Mouse (Mus musculus): ENCODE measurements at regions not wholly inside any gene's neighbourhood (a gene's known extent, or its start where the extent isn't known, plus 50 kb on each side); places are given as distances from the start of the nearest gene placed in this dataset.

GRCm38 (mm10) chr8:11145251-11145650, 137.0 kb upstream of the Irs2 start:
- no peak for ATAC-seq (ENCODE audit: low TSS enrichment)

DNA sequence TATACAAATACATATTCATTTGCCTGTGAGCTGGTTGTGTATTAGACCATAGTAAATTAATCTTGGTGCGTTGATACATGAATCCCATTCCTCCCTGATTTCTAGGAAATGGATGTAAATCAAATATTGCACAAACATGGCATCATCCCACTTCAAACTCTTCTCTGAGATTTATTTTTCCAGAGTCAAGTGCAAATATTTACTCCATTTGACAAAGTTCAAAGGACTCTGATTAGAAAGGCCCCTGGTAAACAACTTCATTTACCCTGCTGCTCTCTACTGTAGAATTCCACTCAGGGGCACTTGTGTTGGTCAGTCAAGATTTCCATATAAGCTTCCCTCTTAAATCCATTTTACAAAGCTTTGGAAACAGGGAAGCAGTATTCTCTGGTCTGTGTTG, 132.3 kb upstream of the Irs2 start:
- ATAC-seq (ENCODE audit: low TSS enrichment) = no peak

- ATAC-seq (ENCODE audit: low TSS enrichment) = no peak
These were observed 131.0 kb upstream of the Irs2 start for GRCm38 (mm10) chr8:11139294-11139693.

DNA sequence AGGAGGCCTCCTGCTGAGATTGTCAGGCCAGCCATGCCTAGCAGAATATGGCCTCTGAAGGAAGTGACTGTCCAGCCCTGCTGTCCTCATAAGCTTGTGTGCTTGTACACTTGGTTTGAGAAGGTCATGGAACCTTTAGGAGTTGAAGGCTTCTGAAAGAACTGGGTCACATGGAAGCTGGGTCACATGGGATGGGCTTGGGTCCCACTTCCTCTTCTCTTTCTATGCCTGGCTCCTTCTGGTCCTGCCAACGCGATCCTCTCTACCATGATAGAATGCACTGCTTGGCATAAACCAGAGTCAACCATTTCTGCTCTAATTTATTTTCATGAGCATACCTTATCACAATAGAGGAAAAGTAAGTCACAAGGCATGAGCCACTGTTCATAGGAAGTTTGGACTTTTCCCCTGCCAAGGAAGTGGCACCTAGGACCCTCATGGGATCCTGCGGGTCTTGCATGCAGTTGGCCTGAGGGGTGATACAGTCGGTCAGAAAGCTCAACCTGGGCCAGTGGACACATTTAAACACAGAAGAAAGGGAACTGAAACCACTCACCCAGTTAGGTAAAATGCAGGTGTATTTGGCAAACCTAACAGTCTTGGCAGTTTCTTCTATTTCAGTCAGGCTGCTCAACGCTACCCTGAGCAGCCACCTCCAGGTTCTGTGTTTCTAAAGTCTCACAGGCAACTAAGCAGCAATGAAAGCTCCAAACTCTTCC, 130.2 kb upstream of the Irs2 start:
- ATAC-seq (ENCODE audit: low TSS enrichment) = no peak

- no peak for ATAC-seq (ENCODE audit: low TSS enrichment)
These were observed 128.3 kb upstream of the Irs2 start for GRCm38 (mm10) chr8:11136566-11136965.

- ATAC-seq (ENCODE audit: low TSS enrichment) = no peak
These were observed 126.9 kb upstream of the Irs2 start for GRCm38 (mm10) chr8:11135135-11135534.

GRCm38 (mm10) chr8:11134562-11134961, 126.3 kb upstream of the Irs2 start:
- no peak for ATAC-seq (ENCODE audit: low TSS enrichment)

DNA sequence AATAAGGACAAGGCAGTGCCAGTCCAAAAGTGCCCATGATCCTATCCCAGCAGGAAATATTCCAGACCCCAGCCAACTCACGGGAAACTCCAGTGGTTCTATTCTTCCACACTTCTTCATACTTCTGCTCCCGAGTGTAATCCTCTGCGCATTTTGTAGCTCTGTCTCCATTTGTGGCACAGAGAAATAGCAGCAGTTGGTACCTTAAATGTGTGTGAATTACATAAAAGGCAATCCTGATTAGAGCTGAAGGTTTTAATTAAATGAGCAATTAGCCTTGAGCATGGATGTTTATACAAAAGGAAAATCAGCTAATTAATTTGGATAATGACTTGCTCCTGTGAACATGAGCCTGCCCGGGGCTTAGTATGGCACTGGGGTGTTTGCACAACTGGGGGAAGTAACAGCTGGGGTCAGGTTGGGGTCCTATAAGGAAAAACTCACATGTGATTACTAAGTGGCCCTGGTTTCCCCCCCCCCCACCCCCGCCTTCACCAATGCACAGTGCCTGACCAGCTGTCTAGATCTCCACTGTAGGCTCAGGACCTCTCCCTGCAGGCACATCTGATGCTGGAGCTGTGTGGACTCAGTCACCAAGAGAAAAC, 110.9 kb upstream of the Irs2 start:
- no peak for ATAC-seq (ENCODE audit: low TSS enrichment)

- no peak for ATAC-seq (ENCODE audit: low TSS enrichment)
These were observed 108.3 kb upstream of the Irs2 start for GRCm38 (mm10) chr8:11116534-11116933.

- no peak for ATAC-seq (ENCODE audit: low TSS enrichment)
These were observed 107.0 kb upstream of the Irs2 start for GRCm38 (mm10) chr8:11115210-11115609.

- ATAC-seq (ENCODE audit: low TSS enrichment) = peak; percentile 72
These were observed 106.3 kb upstream of the Irs2 start for GRCm38 (mm10) chr8:11114531-11114930.

DNA sequence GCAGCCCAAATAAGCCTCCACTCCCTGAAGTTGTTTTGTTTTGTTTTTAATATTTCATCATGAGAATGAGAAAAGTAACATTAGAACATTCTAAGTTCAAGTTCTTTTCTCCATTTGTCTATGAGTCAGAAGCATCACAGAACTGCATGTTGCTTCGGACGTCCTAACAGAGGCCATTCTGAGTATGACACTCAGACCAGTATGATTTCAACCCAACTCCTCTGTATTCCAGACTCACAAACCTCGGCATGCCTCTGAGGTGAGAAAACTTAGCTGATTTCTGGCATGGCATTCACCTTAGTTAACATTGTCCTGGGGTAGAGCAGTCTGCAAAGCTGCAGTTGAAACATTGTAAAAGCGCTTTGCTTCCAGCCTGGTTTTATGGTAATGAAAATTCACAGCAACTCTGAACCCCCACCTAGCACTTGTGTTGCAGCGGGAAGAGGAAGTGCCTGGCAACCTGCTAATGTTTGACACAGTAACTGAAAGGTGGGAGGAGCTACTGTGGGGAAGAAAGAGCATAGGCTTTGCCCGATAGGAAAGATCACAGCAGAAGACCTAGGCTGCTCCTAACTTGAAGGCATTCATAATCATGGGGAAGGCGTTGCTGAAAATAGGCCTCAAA, 104.8 kb upstream of the Irs2 start:
- no peak for ATAC-seq (ENCODE audit: low TSS enrichment)

- ATAC-seq (ENCODE audit: low TSS enrichment) = no peak
These were observed 103.7 kb upstream of the Irs2 start for GRCm38 (mm10) chr8:11111987-11112386.

DNA sequence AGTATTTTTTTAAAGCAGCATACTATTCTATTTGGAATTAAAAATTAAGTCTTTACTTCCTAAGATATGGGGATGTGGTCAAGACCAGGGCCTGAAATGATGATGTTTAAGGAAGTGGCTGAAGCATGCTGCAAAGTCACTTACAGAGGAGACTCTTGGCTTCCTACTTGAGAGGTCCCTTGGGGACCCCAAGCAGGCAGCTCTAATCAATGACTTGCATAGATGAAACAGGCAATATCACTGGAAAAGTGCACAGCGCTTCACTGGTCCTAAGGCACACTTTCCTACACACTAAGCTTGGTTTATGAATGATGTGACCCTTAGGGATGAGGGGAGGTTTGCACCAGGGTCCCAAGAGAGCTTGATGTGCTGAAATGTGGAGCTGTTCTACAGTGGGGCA, 99.2 kb upstream of the Irs2 start:
- ATAC-seq (ENCODE audit: low TSS enrichment) = no peak

DNA sequence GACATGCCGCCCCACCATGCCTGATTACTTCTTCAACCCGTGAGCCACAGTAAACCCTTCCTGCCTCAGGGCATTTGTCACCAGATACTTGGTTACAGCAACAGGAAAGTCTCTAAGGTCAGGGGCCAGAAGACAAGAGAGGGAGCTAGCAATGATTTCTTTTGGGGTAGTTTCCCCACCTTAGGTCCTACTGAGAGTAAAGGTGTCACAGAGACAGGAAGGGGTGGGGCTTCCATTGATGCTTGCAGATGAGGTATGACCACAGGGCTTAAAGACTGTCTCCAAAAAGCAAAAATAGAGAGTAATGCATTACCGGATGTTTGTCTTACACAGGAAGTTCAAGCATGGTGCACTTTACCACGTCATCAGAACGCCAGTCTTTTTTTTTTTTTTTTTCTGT, 98.8 kb upstream of the Irs2 start:
- ATAC-seq (ENCODE audit: low TSS enrichment) = no peak

DNA sequence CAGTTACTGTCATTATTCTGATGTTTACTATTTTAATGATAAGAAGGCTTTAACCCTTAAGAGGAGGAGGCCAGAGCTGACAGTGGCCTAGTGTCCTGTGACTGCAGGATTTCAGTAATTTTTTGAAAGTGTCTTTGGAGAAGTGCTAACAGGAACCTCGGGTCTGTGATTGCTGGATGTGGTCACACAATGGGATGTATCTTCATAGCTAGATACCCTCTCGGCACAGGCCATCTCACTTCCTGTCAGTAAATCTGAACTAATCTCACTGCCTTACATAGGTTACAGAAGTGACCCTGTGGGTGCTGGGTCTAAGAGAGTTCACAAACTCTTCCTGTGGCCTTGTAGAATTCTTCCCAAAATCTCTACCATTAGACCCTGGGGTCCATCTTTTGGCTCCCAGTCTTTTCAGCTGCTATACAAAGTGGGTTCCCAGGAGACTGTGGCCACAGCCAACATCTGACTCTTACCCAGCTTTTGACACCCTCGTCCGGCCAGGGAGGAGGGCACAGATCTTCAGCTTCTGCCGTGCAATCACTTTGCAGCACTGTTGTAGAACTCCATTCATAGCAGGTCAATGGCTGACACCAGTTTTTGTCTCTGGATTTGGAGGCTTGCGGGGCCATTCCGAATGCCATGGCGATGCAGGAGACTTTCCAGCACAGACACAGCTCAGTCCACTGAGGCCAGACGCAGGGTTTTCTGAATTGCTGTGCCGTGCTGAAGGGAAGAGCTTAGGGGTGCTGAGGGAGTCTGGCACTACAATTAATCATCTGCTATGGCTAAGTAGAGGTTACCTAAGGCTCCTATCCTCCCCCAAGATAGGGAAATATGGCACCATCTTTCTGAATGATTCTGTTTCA, 95.7 kb upstream of the Irs2 start:
- ATAC-seq (ENCODE audit: low TSS enrichment) = no peak

DNA sequence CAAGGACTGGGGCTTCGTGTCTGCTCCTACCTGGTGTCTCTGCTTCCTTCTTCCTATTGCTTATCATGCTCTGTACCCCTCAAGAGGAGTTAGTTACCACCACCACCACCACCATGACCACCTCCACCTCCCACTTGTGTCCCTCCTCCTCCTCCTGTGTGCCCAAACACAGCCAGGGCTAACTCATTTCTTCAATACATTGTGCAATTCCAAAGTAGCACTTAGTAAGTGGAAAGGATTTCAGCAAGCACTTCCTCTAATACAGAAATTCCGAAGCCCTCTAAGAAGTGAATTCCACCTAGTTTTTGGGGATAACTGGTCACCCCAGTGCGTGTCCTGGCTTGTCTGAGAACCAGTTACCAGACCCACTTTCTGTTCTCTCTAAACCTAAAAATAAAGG, 92.1 kb upstream of the Irs2 start:
- ATAC-seq (ENCODE audit: low TSS enrichment) = no peak

- ATAC-seq (ENCODE audit: low TSS enrichment) = no peak
These were observed 91.3 kb upstream of the Irs2 start for GRCm38 (mm10) chr8:11099591-11099855.

DNA sequence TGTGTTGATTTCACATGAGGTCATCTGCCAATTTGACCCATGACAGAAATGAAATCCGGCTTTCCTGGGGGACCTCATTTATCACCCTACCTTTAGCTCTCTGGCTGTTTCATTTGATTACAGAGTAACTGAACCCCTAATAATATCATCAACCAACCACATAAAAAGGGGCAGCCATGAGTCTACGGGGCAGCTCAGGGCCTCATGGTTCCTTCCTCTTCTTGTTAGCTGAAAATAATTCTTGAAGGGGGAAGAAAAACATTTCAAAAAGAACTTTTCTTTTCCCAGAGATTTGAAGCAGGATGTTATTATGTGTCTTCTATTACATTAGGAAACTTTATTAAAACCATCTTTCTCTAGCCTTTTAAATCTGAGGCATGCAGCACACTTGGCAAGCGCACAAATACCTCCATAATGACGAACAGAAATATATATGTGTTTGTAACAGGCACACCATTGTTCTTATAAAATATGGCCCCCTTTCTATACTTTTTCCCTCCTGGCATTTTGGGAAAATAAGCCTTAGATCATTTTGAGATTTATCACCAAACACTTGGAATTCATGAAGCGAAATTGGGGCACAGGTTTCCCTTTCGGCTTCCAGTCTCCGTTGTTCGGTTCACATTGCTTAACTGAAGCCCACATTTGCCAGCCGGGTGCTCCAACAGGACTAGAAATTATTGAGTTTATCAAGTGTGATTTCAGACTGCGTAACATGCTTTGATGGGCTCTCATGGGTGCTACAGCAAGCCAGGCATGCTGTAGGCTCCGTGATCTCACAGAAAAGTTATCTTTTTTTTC, 90.7 kb upstream of the Irs2 start:
- no peak for ATAC-seq (ENCODE audit: low TSS enrichment)

- ATAC-seq (ENCODE audit: low TSS enrichment) = no peak
These were observed 90.0 kb upstream of the Irs2 start for GRCm38 (mm10) chr8:11098228-11098778.

DNA sequence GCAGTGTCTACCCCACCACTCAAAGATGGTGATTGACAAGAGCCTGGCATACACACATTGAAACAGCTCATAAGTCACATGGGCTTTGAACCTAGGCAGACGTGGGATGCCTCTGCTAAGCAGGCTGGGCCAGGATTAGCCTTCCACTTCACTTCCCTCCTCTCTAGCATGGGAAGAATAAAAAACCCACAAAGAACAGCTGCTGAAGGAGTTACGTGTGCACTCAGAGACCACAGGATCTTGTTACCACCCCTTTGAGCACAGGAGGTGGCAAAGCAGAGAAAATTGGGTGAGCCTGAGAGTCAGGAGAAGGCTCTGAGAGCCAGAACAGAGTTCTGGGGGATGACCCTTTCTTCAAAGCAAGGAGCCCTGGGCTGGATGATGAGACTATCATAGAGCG, 89.6 kb upstream of the Irs2 start:
- ATAC-seq (ENCODE audit: low TSS enrichment) = no peak

GRCm38 (mm10) chr8:11094516-11094915, 86.3 kb upstream of the Irs2 start:
- ATAC-seq (ENCODE audit: low TSS enrichment) = no peak

Measured in frontal cortex, adult (tissue).